Mouse (Mus musculus) erythroblast, embryonic 14.5 days (primary cell): Measurements from ENCODE around the gene Rgs8.

ENCODE experiments used
- GATA1 ChIP-seq: IDR thresholded peaks from 2 replicates; pipeline ENCODE4 v1.6.1; 2012; ENCODE audit warnings: low read length, inconsistent platforms, mixed read lengths
- TAL1 ChIP-seq: IDR thresholded peaks from 3 replicates; pipeline ENCODE4 v1.6.1; 2012; ENCODE audit warnings: low read length, inconsistent platforms, mixed read lengths

DNA sequence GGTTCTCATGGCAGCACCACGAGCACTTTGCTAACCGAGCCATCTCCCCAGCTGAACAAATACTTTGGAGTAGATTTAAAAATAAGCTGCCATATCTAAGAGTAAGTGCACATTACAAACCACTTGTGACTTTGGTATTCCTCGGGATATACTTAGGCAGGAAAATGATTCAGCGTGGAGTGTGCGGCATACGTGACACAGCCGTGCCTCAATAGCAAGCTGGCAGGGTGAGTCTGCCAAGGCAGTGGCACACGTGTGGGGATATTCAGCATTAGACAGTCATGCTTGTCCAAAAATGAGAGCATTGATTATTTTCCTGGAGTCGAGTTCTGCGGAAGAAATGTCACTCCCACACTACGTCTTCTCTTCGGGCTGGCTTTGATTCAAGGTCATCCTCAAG lies 21.1 kb downstream of the Rgs8 start:
- TF ChIP-seq GATA1 (no peak), TAL1 (no peak)
